Mouse (Mus musculus) layer of hippocampus, postnatal 10 days (tissue): ENCODE results near the gene Manbal. TPM values are rescaled to one million over a fixed set of nuclear protein-coding genes. Genes with fewer than 3 reads are reported as not detected.

Source experiments
- DNase-seq, 2 experiments: peaks; one replicate each; pipeline ENCODE4 v3.0.0; 2021; ENCODE audit warnings: low spot score in 2 of 2
- total RNA-seq, 2 experiments: library from RNA; stranded (reverse); gene quantifications; 2 replicates each; pipeline ENCODE4 v1.2.3; 2021

Gene Manbal
- total RNA-seq, 2 experiments from 2014 or later = 73.9 to 82.5 TPM

DNA sequence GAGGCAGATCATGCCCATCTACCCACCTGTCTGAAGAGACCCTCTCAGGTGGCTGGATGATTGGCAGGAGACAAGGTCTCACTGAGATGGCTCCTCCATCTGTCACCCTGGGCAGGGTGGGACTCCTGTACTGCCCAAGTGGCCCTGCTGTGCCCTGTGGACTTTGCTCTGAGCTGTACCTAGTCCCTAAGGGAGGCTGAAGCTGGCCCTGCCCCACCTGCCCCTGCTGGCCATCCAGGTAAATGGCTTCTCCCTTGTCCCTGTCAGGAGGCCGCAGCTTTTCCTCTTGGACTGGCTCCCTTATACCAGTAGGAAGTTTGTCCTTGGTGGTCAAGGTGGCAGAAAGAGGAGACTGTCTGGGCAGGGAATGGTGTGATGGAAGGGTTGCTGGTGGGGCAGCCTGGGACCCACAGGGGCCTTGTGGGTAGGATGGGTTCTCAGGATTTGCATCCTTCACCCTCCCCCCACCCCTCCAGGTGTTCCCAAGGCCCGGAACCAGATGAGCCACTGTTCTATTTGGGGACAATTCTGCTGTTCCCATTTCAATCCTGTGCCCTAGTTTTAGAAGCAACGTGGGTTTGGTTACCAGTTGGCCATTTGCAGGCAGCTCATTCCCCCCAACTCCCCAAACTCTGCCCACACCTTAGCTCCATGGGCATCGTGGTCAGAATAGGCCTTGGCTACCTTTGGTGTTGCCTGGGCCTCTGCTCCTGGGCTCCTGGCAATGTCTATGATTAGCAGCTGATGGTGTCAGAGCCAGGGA, 63.5 kb downstream of the Manbal start:
- no peak for DNase-seq

DNA sequence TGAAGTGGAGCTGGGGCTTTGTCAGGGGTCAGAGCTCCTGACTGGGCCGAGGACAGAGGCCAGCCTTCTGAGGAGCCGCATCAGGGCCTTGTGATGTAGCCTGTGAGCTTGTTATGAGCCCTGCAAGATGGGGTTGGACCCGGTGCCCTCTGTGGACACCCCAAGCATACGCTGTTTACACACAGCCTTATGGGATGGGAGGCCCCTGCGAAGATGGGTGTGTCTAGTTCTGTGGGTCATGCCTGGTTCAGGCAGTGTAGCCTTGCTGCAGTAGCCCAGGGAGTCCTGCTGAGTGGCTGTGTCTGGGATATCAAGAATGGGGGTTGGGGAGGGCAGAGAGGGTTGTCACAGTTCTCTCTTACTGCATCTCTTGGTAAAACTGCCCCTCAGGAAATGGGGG, 64.5 kb downstream of the Manbal start:
- no peak for DNase-seq

DNA sequence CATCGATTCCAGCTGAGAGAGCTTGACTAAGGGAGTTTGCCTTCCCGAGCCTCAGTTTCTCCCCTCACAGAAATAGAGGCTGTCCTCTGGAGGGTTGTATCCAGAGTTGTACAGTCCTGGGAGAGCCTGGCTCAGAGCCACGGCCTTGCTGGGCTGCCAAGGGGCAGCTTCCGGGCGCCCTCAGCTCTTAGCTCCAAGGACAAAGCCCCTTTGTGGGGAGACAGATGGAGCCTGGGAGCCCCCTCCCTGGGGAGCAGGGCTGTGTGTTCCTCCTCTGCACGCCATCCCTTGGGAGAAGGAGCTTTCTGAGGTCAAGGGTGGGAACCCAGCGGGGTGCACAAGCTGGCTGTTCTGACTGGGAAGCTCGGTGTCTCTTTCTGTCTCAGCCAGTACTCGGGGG, 65.1 kb downstream of the Manbal start:
- peak; percentile 74 to 82 for DNase-seq

DNA sequence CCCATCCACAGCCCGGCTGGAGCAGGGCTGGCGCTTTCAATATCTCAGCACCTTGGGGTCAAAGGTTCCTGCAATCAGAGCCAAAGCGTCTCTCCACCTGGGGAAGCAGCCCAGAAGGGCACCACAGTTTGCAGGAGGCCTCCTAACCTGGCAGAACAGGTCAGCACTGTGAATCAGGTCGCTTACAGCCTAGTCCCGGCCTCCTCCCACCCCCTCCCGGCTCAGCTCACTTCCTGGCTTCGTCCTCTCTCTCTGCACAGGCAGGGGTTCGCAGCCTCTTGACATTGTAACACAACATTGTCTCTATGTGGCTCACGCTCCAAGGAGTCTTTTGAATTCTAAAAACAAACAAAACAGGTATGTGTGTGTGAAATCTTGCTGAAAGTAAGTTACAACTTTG, 66.6 kb downstream of the Manbal start:
- DNase-seq = no peak

DNA sequence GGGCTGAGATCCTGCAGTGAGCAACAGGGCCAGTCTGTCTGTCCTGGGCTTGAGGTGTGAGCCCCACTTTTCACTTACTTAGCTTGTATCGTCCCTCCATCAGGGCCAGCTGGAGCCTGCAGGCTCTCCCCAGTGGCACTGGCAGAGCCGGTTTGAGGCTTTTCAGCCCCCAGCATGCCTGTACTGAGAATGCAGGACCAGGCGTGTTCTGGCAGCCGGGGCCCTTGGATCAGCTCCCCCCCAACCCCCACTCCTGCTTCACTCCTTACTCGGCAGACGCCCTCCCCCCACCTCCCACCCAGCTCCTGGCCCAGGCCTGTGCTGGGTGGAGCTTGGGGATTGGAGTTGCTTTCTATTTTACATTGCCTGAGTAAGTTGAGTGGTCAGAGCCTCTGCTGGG, 67.1 kb downstream of the Manbal start:
- DNase-seq = peak; percentile 60 to 77

DNA sequence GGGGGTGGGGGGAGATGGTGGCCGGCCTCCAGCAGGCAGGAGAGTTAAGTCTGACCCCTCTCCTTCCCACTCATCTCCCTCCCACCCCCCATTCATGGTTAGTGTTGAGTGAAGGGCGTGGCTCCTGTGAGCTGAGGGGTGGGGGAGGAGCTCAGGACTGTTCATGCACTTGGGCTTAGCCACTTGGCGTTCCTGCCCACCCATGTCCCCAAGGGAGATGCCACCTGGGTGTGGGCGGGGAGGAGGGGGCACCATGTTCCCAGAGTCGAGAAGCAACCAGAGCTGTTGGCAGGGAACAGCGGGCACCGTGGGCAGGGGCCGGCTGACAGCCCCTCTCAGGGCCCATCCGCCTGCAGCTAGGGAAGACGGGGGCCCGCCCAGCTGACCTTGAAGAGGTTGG, 69.1 kb downstream of the Manbal start:
- DNase-seq = no peak

DNA sequence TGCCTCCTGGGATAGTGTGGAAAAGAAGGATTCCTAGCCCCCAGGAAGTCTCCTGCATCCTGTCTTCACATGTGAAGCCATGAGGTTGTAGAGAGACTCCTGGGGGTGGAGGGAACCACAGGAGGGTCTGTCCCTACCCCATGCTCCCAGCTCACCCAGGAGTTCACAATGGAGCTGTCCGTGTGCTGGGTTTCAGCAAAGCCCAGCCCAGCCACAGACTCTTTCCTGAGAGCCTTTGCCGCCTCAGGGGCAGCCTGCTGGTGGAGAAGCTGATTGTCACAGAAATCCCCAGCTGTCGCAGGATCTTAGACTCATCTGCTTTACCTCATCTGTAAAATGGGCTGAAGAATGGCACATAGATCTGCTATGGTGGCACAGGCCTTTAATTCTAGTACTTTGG, 69.7 kb downstream of the Manbal start:
- DNase-seq = no peak

DNA sequence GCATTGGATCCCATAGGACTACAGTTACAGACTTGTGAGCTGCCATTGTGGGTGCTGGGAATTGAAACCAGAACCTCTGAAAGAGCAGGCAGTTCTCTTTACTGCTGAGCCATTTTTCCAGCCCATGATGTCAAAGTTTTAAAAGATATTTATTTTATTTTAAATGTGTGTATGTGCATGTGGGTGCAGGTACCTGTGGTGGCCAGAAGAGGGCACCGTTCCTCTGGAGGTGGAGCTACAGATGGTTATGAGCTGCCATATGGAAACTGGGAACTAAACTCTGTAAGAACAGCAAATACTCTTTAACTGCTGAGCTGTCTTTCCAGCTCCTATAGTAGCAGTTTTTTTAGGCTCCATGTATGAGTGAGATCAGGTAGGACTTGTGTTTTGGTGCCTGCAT, 74.0 kb downstream of the Manbal start:
- no peak for DNase-seq

Other genes starting within 250 kb of the Manbal start
- gene Samhd1, start 232.3 kb upstream of the Manbal start, total RNA-seq = 10 to 100 TPM; 14.6 TPM
- gene Rbl1, start 163.1 kb upstream of the Manbal start, total RNA-seq = 1 to 10 TPM; 2.5 to 3.4 TPM
- gene Rpn2, start 88.6 kb upstream of the Manbal start, total RNA-seq = 100 to 1,000 TPM; 137 to 144 TPM
- gene Mroh8, start 88.0 kb upstream of the Manbal start, total RNA-seq = under 1 TPM; 0.25 to 0.47 TPM
- gene Ghrh, start 20.1 kb upstream of the Manbal start, total RNA-seq = not detected
- gene Src, start 50.9 kb downstream of the Manbal start, total RNA-seq = 100 to 1,000 TPM in 1 of 2 experiments, 10 to 100 TPM in 1; 92.7 to 101 TPM
- gene Nnat, start 192.5 kb downstream of the Manbal start, total RNA-seq = 1,000 to 10,000 TPM; 1,193 to 1,435 TPM
- gene Blcap, start 203.7 kb downstream of the Manbal start, total RNA-seq = 100 to 1,000 TPM; 140 to 151 TPM